Mouse (Mus musculus) midbrain, embryonic 12.5 days (tissue): ENCODE measurements around the gene Cltb. TPM values are rescaled to one million over a fixed set of nuclear protein-coding genes. Genes with fewer than 3 reads are reported as not detected.

Experiments
- ATAC-seq: fragments of 200-750 bp; cut with Nextera tagmentation; 2 replicates; pipeline ENCODE4 v1.8.0; 2017; ENCODE audit warnings: low read depth, moderate TSS enrichment, moderate library complexity; ENCODE audit not compliant: low FRiP score
- H3K27ac ChIP-seq: fragments of 300-500 bp; sonication (generic); replicated peaks from 2 replicates; pipeline ENCODE4 v1.5.1; 2016; ENCODE audit warnings: mild to moderate bottlenecking
- H3K27me3 ChIP-seq: fragments of 300-500 bp; sonication (generic); 2 replicates; pipeline ENCODE4 v1.6.1; 2016; ENCODE audit warnings: mild to moderate bottlenecking
- H3K36me3 ChIP-seq: fragments of 300-500 bp; sonication (generic); 2 replicates; pipeline ENCODE4 v1.6.1; 2016
- H3K4me1 ChIP-seq: fragments of 300-500 bp; sonication (generic); 2 replicates; pipeline ENCODE4 v1.6.1; 2016
- H3K4me2 ChIP-seq: fragments of 300-500 bp; sonication (generic); replicated peaks from 2 replicates; pipeline ENCODE4 v1.6.1; 2016; ENCODE audit warnings: mild to moderate bottlenecking, moderate library complexity
- H3K4me3 ChIP-seq: fragments of 300-500 bp; sonication (generic); 2 replicates; pipeline ENCODE4 v1.5.1; 2016; ENCODE audit warnings: mild to moderate bottlenecking
- H3K9ac ChIP-seq: fragments of 300-500 bp; sonication (generic); replicated peaks from 2 replicates; pipeline ENCODE4 v1.6.1; 2016; ENCODE audit warnings: mild to moderate bottlenecking, moderate library complexity
- H3K9me3 ChIP-seq: fragments of 300-500 bp; sonication (generic); 2 replicates; pipeline ENCODE4 v1.6.1; 2016; ENCODE audit warnings: mild to moderate bottlenecking
- WGBS: fragments of 180-500 bp; shearing (Covaris S2); methylation state at CpG from one replicate; pipeline ENCODE4 v1.1.7; 2016; 5-methylcytosine and 5-hydroxymethylcytosine counted together
- polyA plus RNA-seq: library from polyadenylated mRNA; unstranded; fragments of >200 nt; fragmentation: Nextera tagmentation; extraction: Ambion mirVana; gene quantifications from 2 replicates; pipeline ENCODE4 v1.2.1, GENCODE M21; 2016

The Cltb gene
- polyA plus RNA-seq, 1 experiment from 2014 or later, result 43.5 TPM

GRCm38 (mm10) chr13:54593617-54594016 lies 17.5 kb downstream of the Cltb start:
- Histone ChIP-seq H3K4me3 (no peak overlapping the region), H3K4me1 (peaks cover 18% of the 10 kb centered on the region), H3K36me3 (peaks cover 15% of the 10 kb centered on the region; the same call in 1 of the 2 replicates), H3K9ac (no peak overlapping the region), H3K27me3 (no peaks in the 10 kb centered on the region; the same call in 1 of the 2 replicates), H3K27ac (no peak overlapping the region), H3K4me2 (no peak overlapping the region), H3K9me3 (no peaks in the 10 kb centered on the region)
- 89% methylated on average over 11 of the region's 11 CpGs for WGBS
- no peak for ATAC-seq

- H3K4me2 ChIP-seq, result peak overlapping the region; percentile 75; the same call in 1 of the 2 replicates
- H3K4me1 ChIP-seq, result peaks cover 19% of the 10 kb centered on the region
- no peak overlapping the region for H3K4me3 ChIP-seq
- no peaks in the 10 kb centered on the region for H3K9me3 ChIP-seq
- no peak for ATAC-seq
- no peaks in the 10 kb centered on the region; the same call in 1 of the 2 replicates for H3K27me3 ChIP-seq
- 94% methylated on average over 8 of the region's 8 CpGs for WGBS
- no peak overlapping the region for H3K27ac ChIP-seq
- no peak overlapping the region for H3K9ac ChIP-seq
- H3K36me3 ChIP-seq, result peaks cover 9% of the 10 kb centered on the region; the same call in 1 of the 2 replicates
These were observed 19.3 kb downstream of the Cltb start for GRCm38 (mm10) chr13:54591776-54592356.

GRCm38 (mm10) chr13:54589996-54590951 lies 20.9 kb downstream of the Cltb start, which contains the start of the genes Nop16 and Higd2a:
Nop16 (minus strand) TSS chr13:54590090.
Higd2a (plus strand) TSS chr13:54590207.
- H3K36me3 ChIP-seq, result peaks cover 17% of the 10 kb centered on the region

GRCm38 (mm10) chr13:54589414-54589995 lies 21.6 kb downstream of the Cltb start:
- 3% methylated on average over 24 of the region's 24 CpGs for WGBS
- peak overlapping the region; percentile 50 for H3K9ac ChIP-seq
- H3K4me1 ChIP-seq, result peaks cover 19% of the 10 kb centered on the region
- ATAC-seq, result peak; percentile 36
- no peaks in the 10 kb centered on the region for H3K27me3 ChIP-seq
- H3K4me3 ChIP-seq, result peak overlapping the region; percentile 85
- H3K9me3 ChIP-seq, result no peaks in the 10 kb centered on the region
- H3K4me2 ChIP-seq, result peak overlapping the region; percentile 65
- H3K36me3 ChIP-seq, result peaks cover 25% of the 10 kb centered on the region
- no peak overlapping the region for H3K27ac ChIP-seq

More at GRCm38 (mm10) chr13:54589996-54590951, 20.9 kb downstream of the Cltb start, which contains the start of the genes Nop16 and Higd2a:
- Histone ChIP-seq H3K9ac (peak within 1 kb of the TSS; percentile 82), H3K9me3 (no peaks in the 10 kb centered on the region), H3K4me3 (peak within 1 kb of the TSS; percentile 85), H3K27me3 (no peaks in the 10 kb centered on the region), H3K4me2 (peak within 1 kb of the TSS; percentile 75), H3K27ac (peak within 1 kb of the TSS; percentile 68), H3K4me1 (peaks cover 19% of the 10 kb centered on the region)
- whole genome bisulfite sequencing, result under 1% methylated on average over 51 of the region's 51 CpGs
- ATAC-seq, result peak; percentile 97

GRCm38 (mm10) chr13:54585831-54586230 lies 25.3 kb downstream of the Cltb start:
- WGBS, result 94% methylated on average over 11 of the region's 11 CpGs
- no peak overlapping the region for H3K4me3 ChIP-seq
- no peak overlapping the region for H3K27ac ChIP-seq
- peaks cover 9% of the 10 kb centered on the region for H3K4me1 ChIP-seq
- H3K9ac ChIP-seq, result no peak overlapping the region
- H3K36me3 ChIP-seq, result peaks cover 58% of the 10 kb centered on the region
- H3K9me3 ChIP-seq, result no peaks in the 10 kb centered on the region
- no peak overlapping the region for H3K4me2 ChIP-seq
- no peak for ATAC-seq
- no peaks in the 10 kb centered on the region for H3K27me3 ChIP-seq

GRCm38 (mm10) chr13:54582860-54583259 lies 28.3 kb downstream of the Cltb start:
- 95% methylated on average over 5 of the region's 5 CpGs for WGBS
- peaks cover 88% of the 10 kb centered on the region for H3K36me3 ChIP-seq

GRCm38 (mm10) chr13:54582126-54582525 lies 29.0 kb downstream of the Cltb start:
- Histone ChIP-seq H3K4me2 (no peak overlapping the region), H3K27ac (no peak overlapping the region), H3K9ac (no peak overlapping the region), H3K4me3 (no peak overlapping the region), H3K9me3 (no peaks in the 10 kb centered on the region), H3K27me3 (no peaks in the 10 kb centered on the region), H3K4me1 (0 out of 2 replicates have a peak, but pooled peaks cover 7% of the 10 kb centered on the region), H3K36me3 (peaks cover 91% of the 10 kb centered on the region)
- 81% methylated on average over 10 of the region's 10 CpGs for WGBS
- no peak for ATAC-seq

More at GRCm38 (mm10) chr13:54582860-54583259, 28.3 kb downstream of the Cltb start:
- H3K27me3 ChIP-seq, result no peaks in the 10 kb centered on the region
- no peaks in the 10 kb centered on the region for H3K9me3 ChIP-seq
- ATAC-seq, result no peak
- H3K4me1 ChIP-seq, result 0 out of 2 replicates have a peak, but pooled peaks cover 3% of the 10 kb centered on the region
- no peak overlapping the region for H3K9ac ChIP-seq
- H3K27ac ChIP-seq, result no peak overlapping the region
- H3K4me2 ChIP-seq, result no peak overlapping the region
- no peak overlapping the region for H3K4me3 ChIP-seq

GRCm38 (mm10) chr13:54581385-54581784 lies 29.8 kb downstream of the Cltb start:
- Histone ChIP-seq H3K9me3 (no peaks in the 10 kb centered on the region), H3K4me3 (no peak overlapping the region), H3K4me2 (no peak overlapping the region), H3K27ac (no peak overlapping the region), H3K4me1 (peaks cover 9% of the 10 kb centered on the region), H3K27me3 (no peaks in the 10 kb centered on the region), H3K36me3 (peaks cover 85% of the 10 kb centered on the region), H3K9ac (no peak overlapping the region)
- 90% methylated on average over 2 of the region's 2 CpGs for WGBS
- no peak for ATAC-seq

GRCm38 (mm10) chr13:54577652-54578507 lies 33.3 kb downstream of the Cltb start:
- no peak overlapping the region for H3K4me2 ChIP-seq
- H3K36me3 ChIP-seq, result peaks cover 51% of the 10 kb centered on the region
- H3K27ac ChIP-seq, result no peak overlapping the region

GRCm38 (mm10) chr13:54575489-54575888 lies 35.7 kb downstream of the Cltb start:
- WGBS, result 5% methylated on average over 19 of the region's 19 CpGs
- Histone ChIP-seq H3K27me3 (peaks cover 17% of the 10 kb centered on the region), H3K9me3 (no peaks in the 10 kb centered on the region), H3K4me3 (peak overlapping the region; percentile 89), H3K4me1 (peaks cover 19% of the 10 kb centered on the region), H3K4me2 (peak overlapping the region; percentile 95), H3K36me3 (peaks cover 30% of the 10 kb centered on the region), H3K27ac (no peak overlapping the region), H3K9ac (peak overlapping the region; percentile 90)
- ATAC-seq, result 0 out of 2 replicates have a peak, but pooled peaks have one; percentile 29

More at GRCm38 (mm10) chr13:54577652-54578507, 33.3 kb downstream of the Cltb start:
- H3K4me3 ChIP-seq, result no peak overlapping the region
- 83% methylated on average over 21 of the region's 21 CpGs for WGBS
- H3K27me3 ChIP-seq, result peaks cover 13% of the 10 kb centered on the region
- no peak overlapping the region for H3K9ac ChIP-seq
- peaks cover 19% of the 10 kb centered on the region for H3K4me1 ChIP-seq
- no peaks in the 10 kb centered on the region for H3K9me3 ChIP-seq
- no peak for ATAC-seq
